Mouse (Mus musculus) B cell, adult (primary cell): ENCODE measurements around the gene Cep72. TPM values are rescaled to one million over a fixed set of nuclear protein-coding genes. Genes with fewer than 3 reads are reported as not detected.

Source experiments
- total RNA-seq: library from RNA; stranded (reverse); gene quantifications from 4 replicates; pipeline ENCODE4 v1.2.4, GENCODE M21; 2023; ENCODE audit not compliant: inconsistent age

Gene Cep72
- 11.8 to 14.8 TPM (median 13.6 TPM) in 4 replicates for total RNA-seq

DNA sequence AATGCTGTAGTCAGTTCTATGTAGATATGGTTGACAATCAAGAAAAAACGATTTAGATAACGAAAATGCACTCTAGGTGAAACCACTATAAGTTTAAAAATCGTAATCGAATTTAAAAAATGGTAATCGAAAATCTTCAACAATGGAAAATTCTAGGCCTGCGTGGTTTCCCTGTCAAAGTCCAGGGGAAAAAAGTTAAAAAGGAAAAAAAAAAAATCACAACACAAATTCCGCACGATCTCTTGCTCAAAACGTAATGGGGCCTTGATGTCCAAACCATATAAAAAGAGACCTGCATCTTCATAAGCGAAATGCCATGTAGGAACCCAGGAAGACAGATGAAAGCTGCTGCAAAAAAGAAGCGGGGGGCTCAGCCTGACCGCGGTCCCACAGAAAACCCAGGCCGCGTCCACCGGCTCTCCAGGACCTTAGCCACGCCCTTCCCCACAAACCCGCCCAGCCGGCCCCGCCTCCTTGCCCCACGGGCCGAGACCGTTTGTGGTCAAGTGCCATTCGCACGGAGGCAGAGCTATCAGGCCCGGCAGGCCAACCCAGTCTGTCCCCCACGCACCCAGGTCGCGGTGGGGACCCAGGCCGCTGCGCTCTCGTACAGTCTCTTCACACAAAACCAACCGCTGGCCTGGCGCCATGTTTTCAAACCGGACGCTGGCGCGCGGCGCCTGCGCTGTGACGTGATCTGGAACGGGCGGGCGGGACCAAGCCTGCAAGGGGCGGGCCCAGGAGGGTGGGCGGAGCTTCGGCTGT lies at the start of gene Cep72:
Cep72 (minus strand) TSS at position 687 of the 765 bp plus-strand sequence.

DNA sequence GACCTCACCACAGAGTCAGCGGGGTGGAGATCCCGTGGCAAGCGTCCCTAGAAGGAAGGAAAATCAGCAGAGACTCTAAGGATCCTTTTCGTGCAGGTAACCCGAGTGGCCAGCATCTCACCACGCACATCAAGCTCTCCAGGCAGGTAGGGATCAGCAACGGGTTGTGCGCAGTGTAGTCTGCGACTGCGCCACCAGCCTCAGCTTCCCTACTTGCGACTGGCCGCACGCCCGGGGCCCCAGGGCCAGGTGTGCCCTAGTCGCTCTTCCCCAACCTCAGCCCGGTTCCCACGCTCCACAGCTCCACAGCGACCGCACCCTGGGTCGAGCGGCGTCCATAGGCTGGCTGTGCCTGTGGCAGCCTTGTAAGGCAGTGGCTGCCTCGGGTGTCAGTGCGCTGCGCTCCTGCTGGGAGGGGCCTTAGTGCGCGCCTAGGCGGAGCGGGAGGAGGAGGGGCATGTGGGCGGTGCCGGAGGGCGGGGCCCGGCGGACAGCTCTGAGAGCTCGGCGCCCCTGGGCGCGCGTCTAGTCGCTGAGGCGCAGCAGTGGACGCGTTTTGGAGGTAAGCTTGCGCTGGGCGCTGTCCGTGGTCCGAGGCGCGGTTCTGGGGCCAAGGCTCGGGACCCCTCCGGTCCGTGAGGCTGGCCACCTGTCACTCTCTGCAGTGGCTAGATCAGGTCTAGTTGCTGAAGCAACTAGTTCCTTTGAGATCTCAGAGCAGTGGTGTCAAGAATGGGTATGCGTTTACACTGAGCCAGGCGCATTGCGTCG lies 53.0 kb downstream of the Cep72 start, which contains the start of gene Tppp:
Tppp (plus strand) TSS at position 460 of the 771 bp plus-strand sequence.

Other genes with a start within 250 kb of the Cep72 start
- gene Nkd2, start 214.7 kb downstream of the Cep72 start, total RNA-seq: not detected in 4 replicates
- gene Trip13, start 124.5 kb downstream of the Cep72 start, total RNA-seq: 4.0 to 5.9 TPM (median 4.9 TPM) in 4 replicates
- gene Brd9, start 124.5 kb downstream of the Cep72 start, total RNA-seq: 91.6 to 107 TPM (median 102 TPM) in 4 replicates
- not detected in 4 replicates for gene Zdhhc11, start 98.4 kb downstream of the Cep72 start, total RNA-seq
- gene Tppp, start 52.9 kb downstream of the Cep72 start, total RNA-seq: 0.64 to 0.96 TPM (median 0.88 TPM) in 4 replicates
- not detected in 4 replicates for gene Slc9a3, start 59.2 kb upstream of the Cep72 start, total RNA-seq
- 41.1 to 53.1 TPM (median 46.4 TPM) in 4 replicates for gene Exoc3, start 146.4 kb upstream of the Cep72 start, total RNA-seq
- 0.09 to 0.18 TPM in 2 of 4 replicates, not detected in the others for gene Ahrr, start 230.0 kb upstream of the Cep72 start, total RNA-seq